Mouse (Mus musculus): ENCODE data around the gene Igsf21.

Igsf21 gene

DNA sequence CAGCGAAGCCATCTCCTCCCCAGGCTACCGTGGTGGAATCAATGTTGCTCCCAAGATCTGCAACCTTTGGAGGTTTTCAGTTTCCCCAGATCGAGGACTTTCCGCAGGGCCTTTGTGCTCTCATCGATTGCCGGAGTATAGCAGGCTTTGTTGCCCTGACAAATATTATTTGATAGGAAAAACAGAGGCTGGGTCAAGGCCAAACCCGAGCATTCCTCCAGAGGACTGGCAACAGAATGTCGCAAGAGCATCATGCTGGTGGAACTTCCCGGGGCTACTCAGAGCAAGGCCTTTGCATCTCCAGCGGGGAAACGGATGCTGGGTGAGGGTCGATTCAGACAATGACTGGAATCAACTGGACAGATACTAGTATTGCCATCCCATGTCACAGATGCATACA lies 180.6 kb downstream of the Igsf21 start:
- in situ Hi-C loops (cut with MboI, MseI): no loop called here

- in situ Hi-C loops (cut with MboI, MseI): no loop called here
Measured at GRCm38 (mm10) chr4:140063153-140063671, 183.4 kb downstream of the Igsf21 start.

DNA sequence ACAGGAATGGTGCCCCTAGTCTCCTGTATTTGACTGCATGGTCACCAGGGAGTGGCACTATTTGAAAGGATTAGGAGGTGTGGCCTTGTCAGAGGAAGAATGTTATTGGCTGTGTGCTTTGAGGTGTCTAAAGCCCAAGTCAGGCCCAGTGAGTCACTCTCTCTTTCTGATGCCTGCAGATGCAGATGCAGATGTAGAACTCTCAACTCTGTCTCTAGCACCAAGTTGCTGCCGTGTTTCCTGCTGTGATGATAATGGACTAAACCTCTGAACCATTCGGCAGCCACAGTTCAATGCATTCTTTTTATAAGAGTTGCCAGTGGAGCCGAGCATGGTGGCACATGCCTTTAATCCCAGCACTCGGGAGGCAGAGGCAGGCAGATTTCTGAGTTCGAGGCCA lies 186.3 kb downstream of the Igsf21 start:
- in situ Hi-C loops (cut with MboI, MseI): no loop called here

- in situ Hi-C loops (cut with MboI, MseI): no loop called here
Measured at GRCm38 (mm10) chr4:140053042-140053441, 193.5 kb downstream of the Igsf21 start.

DNA sequence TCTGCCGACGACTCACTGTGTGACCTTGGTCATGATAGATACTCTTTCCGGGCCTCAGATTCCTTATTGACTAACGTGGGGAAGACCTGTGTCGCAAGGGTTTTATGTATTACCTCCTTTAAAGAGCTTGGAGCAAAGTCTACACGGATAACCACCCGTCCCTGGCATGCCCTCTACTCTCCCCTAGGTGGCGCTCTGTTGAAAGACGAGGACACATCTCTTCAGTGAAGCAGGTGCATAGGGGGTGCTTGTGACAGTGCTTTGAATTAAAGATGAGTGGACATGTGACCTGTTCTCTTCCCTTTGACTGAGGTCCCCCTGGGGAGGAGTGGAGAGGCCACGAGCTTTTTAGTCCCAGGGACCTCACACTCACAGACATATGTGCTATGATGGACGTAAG lies 194.0 kb downstream of the Igsf21 start:
- in situ Hi-C loops (cut with MboI, MseI): no loop called here

- in situ Hi-C loops (cut with MboI, MseI): no loop called here
Measured at GRCm38 (mm10) chr4:140047807-140048362, 198.7 kb downstream of the Igsf21 start.

GRCm38 (mm10) chr4:140043953-140044352 lies 202.6 kb downstream of the Igsf21 start:
- in situ Hi-C loops (cut with MboI, MseI): no loop called here

- in situ Hi-C loops (cut with MboI, MseI): no loop called here
Measured at GRCm38 (mm10) chr4:140038586-140039411, 207.8 kb downstream of the Igsf21 start.

- in situ Hi-C loops (cut with MboI, MseI): no loop called here
Measured at GRCm38 (mm10) chr4:140037784-140038387, 208.7 kb downstream of the Igsf21 start.

- in situ Hi-C loops (cut with MboI, MseI): no loop called here
Measured at GRCm38 (mm10) chr4:140035232-140035631, 211.4 kb downstream of the Igsf21 start.

DNA sequence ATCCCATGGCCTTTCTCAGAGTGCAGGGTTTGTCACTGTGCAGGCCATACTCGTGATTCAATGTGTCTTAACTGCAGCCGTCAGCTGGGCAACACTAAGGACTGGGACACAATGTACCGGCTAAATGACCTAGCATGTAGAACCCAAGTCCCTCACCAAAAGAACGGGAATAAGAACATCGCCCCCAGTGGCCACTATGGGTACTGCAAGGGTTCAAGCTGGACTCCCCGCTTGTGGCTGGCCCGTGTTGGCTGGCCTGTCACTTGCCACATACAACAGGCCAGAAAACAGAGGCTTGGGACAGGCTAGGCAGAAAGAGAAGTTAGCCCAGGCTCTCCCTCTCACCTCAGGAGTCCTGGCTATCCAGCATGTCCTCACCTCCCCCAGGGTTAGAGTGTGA lies 213.2 kb downstream of the Igsf21 start:
- in situ Hi-C loops (cut with MboI, MseI): no loop called here

DNA sequence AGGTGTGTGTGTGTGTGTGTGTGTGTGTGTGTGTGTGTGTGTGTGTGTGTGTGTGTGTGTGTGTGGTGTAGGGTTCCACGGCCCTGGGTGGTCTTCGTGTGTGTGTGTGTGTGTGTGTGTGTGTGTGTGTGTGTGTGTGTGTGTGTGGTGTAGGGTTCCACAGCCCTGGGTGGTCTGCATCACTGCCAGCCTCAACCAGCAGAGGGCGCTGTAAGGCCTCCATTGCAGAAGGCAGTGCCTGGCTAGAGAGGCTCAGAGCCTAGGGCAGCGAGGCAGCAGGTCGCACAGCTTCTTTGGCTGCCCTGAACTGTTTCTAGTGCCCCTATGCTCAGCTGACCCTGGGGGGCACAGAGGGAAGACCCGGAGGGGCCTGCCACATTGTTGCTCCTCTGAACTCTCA lies 216.2 kb downstream of the Igsf21 start:
- in situ Hi-C loops (cut with MboI, MseI): no loop called here

DNA sequence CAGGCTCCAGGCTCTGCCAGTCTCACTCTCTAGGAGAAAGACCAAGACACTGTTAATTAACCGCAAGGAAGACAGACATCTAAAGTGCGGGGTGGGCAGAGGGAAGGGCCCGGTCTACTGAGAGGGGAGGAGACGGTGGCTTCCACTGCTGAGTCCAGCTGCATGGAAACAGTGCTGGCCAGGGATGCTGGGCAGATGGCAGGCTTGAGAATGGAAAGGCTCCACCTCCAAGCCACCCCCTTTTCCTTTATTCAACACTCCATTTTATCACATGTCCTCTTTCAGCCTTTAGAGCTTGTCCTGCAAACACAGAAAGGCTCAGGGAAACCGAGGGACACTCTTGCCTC lies 216.6 kb downstream of the Igsf21 start:
- in situ Hi-C loops (cut with MboI, MseI): no loop called here

- in situ Hi-C loops (cut with MboI, MseI): loop anchor here (10.0 kb wide), 1 partner anchor 1635 kb away; the partner anchor contains the start of gene Plekhm2
Measured at GRCm38 (mm10) chr4:140029324-140030039, 217.1 kb downstream of the Igsf21 start.

GRCm38 (mm10) chr4:140023833-140024232 lies 222.8 kb downstream of the Igsf21 start:
- in situ Hi-C loops (cut with MboI, MseI): loop anchor here (10.0 kb wide), 1 partner anchor 1641 kb away; the partner anchor contains the start of gene Plekhm2

GRCm38 (mm10) chr4:140015916-140016315 lies 230.7 kb downstream of the Igsf21 start:
- in situ Hi-C loops (cut with MboI, MseI): no loop called here

DNA sequence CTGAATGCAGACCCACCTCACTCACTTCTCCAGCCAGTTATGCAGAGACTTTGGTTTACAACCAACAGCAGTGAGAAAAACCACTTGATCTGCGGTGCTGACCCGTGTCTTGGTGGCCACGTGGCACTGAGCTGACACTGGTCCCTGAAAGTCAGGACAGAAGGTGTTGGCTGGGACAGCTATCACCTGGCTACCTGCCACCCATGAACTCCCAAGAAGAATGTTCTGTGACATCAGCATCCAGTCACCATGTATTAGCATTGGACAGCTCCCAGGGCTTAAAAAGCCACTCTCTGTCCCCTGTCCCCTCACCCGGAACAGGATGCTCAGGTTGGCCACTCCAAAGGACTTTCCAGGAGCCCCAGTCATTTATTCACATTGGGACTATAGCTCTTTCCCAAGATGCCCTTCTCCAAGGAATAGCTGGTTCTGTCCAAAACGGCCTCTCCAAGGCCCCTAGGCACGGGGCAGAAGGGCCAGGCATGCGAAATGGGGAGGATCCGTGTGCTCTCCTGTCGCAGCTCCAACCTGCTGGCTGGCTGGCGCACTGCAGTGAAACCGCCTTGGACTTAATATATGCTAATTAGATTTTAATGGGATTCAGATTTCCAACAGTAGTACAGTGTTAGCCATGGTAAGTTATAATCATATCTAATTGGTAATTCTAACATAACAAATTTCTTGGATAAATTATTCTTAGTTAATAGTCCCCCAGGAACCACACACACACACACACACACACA lies 235.7 kb downstream of the Igsf21 start:
- in situ Hi-C loops (cut with MboI, MseI): no loop called here

DNA sequence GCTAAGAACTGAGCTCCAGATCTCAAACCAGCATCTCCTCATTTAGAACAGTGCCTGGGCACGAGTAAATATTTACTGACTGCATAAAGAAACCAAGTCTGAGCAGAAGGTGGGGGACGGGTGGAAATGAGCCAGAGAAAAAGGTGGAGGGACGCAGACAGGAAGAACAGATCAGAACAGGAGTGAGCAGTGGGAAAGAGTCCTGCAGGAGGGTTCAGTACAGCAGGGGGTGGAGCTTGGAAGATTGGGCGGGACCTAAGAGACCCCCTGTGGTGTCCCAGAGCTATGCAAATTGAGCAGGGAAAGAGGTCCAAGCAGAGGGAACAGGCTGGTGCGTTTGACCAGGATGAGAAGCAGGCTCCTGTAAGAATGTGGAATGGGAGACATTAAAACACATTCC lies 241.7 kb downstream of the Igsf21 start:
- in situ Hi-C loops (cut with MboI, MseI): no loop called here

DNA sequence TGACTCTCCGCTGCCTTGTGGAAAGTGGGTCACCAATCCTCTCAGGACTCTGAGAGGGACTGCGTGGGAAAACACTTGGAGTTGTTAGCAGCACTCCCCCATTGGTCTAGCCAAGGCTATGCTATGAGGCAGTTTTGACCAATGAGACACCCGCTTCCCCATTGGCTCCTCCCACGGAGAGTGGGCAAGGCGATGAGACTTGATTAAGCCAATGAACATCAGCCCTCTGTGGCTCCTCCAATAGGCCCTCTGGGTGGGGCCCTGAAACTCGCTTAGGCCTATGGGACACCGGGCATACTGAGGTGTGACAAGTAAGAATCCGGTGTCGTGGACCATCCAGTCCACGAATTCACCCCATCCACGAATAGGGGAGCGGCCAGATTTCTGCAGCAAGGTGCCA lies 242.4 kb downstream of the Igsf21 start:
- in situ Hi-C loops (cut with MboI, MseI): no loop called here

DNA sequence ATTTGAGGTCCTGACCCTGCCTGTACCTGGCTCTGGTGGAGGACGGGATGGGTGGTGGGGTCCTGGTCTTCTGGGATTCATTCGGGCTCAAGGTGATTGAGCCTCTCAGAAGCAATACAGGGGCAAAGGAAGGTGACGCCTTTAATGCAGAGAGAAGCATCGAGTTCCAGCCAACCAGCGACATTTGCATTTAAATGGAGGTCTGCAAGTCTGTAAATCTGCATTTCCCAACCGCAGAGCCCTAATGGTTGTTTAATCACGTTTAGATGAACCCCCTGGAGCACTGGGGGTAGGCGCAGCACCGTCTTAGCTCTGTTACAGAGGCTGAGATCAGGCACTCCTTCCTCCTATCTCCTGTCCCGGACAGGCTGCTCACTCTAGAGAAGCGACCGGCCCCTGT lies 244.5 kb downstream of the Igsf21 start:
- in situ Hi-C loops (cut with MboI, MseI): no loop called here

GRCm38 (mm10) chr4:140000911-140001310 lies 245.7 kb downstream of the Igsf21 start:
- in situ Hi-C loops (cut with MboI, MseI): no loop called here
